Mouse (Mus musculus): ENCODE measurements at regions not wholly inside any gene's neighbourhood (a gene's known extent, or its start where the extent isn't known, plus 50 kb on each side); places are given as distances from the start of the nearest gene placed in this dataset.

DNA sequence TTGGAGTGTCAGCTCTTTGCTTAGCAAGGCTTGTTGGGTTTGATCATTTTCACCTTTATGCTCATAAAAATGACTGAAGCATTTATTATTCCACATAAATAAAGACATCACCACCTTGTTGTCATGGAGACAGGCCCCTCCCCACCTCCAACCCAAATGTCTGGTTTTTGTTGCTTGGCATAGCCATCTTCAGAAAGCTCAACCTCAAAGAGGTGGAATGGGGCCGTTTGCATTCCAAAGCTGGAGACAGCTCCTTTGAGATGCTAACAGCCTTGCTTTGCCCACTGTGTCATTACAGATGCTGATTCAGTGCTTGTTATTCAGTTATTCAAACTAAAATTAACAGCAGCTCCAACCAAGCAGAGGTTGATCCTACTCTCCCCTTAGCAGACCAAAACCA lies 51.9 kb upstream of the Lgalsl start:
- no peak for DNase-seq (ENCODE audit: extremely low spot score)

DNA sequence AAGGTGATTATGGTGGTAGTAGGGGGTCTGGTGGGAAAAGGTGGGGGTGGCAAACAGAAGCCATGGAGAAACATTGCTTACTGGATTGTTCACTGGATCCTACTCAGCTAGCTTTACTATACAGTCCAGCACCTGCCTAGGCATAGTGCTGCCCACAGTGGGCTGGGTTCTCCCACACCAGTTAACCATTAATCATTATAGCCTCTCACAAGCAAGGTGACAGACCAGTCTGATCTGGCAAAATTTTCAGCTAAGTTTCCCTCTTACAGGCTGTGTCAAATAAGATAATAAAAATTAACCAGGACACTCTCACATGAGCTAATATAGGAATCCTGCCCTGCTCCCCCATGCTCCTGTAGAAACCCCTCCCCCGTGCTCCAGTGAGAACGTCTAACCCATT lies 53.1 kb upstream of the Lgalsl start:
- DNase-seq (ENCODE audit: extremely low spot score): no peak

GRCm38 (mm10) chr11:20887044-20887443 lies 56.2 kb upstream of the Lgalsl start:
- DNase-seq (ENCODE audit: extremely low spot score): no peak

GRCm38 (mm10) chr11:20890479-20890878 lies 59.6 kb upstream of the Lgalsl start:
- DNase-seq (ENCODE audit: extremely low spot score): no peak

DNA sequence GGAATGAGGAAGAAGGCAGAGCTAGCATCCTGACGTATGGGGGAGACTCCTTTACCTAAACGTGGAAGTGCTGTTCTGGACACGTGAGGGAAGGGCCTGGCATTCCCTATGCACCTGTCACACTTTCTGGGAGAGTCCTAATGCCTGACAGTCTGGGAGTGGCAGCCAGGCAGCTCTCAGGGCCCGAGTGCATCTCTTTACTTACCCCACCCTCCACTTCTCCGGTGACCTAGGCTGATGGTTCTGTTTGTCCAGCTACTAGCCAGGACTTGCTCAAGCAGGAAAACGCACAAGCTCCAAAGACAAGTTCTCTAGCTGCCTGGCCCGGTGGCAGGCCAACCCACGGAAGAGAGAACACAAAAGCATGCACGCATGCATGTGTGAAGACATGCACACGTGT lies 60.9 kb upstream of the Lgalsl start:
- DNase-seq (ENCODE audit: extremely low spot score): no peak

GRCm38 (mm10) chr11:20896277-20897123 lies 65.6 kb upstream of the Lgalsl start:
- no peak for DNase-seq (ENCODE audit: extremely low spot score)

- DNase-seq (ENCODE audit: extremely low spot score): no peak
These were observed 66.6 kb upstream of the Lgalsl start for GRCm38 (mm10) chr11:20897468-20897867.

DNA sequence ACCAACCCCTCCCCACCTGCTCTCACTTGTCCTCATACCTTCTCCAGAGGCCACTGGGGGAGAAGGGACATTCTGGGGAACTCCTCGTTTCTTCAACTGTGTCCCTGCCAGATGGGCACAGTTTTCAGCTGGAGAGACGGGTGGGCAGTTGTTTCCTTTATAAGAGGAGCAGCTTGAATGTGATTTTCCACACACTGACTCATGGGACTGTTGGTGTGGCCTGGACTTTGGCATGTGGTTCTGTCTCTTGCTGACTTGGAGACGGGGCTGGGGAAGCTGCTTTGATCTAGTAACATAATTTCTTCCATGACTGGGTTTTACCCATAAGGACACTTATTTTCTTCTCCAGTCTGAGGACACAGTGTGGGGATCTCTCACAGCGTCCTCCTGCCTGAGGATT lies 67.7 kb upstream of the Lgalsl start:
- no peak for DNase-seq (ENCODE audit: extremely low spot score)

DNA sequence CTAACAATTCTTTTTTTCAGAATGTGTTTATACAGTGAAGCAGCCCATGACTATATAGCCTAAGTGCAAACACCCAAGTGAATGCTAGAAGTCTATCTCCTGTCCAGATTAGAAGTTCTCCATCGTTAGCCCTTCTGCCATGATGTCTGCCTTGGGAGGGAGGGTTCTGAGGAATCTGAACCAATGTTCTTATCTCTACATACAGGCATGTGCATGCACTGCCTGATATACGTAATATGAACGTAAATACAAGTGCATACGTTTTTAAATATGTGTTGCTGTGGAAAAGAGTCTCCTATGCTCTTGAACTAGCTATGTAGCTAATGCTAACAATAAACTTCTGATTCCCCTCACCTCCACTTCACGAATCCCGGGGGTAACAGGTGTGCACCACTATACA lies 68.9 kb upstream of the Lgalsl start:
- no peak for DNase-seq (ENCODE audit: extremely low spot score)

DNA sequence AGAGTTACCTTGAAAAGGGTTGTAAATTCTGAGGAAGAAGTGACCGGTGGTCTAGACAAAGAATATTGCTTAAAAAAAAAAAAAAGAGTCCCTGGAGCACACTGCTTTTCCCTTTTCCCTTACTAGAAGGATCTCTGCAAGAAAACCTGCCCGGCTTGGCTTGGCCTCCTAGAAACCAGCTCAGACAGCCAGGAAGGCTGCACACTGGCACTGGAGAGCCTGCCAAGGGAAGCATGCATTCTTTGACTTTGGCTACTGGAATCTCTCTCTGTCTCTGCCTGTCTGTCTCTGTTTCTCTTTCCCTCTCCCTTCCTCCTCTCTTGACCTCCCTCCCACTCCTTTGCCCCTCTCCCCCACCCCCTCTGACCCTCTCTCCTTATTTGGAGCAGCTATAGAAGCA lies 71.1 kb upstream of the Lgalsl start:
- no peak for DNase-seq (ENCODE audit: extremely low spot score)

DNA sequence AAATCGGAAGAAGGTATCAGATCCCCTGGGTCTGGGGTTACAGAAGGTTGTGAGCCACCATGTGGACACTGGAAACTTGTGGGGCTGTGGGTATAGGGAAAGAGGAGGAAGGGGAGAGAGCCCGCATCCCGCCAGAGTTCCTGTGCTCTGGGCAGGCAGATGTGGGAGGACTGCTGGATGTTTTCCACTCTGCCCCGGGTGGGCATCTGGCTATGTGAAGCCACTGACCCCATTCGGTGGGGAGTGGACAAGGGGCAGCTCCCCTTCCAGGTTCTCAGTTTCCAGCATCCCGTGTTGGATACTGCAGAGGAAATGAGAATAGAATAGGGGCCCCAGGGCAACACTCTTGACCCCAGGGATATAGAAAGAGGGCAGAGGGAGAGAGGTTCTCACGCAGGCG lies 72.1 kb upstream of the Lgalsl start:
- no peak for DNase-seq (ENCODE audit: extremely low spot score)

- no peak for DNase-seq (ENCODE audit: extremely low spot score)
These were observed 77.1 kb upstream of the Lgalsl start for GRCm38 (mm10) chr11:20907996-20908395.

GRCm38 (mm10) chr11:20908471-20908870 lies 77.6 kb upstream of the Lgalsl start:
- no peak for DNase-seq (ENCODE audit: extremely low spot score)

- DNase-seq (ENCODE audit: extremely low spot score): no peak
These were observed 82.2 kb upstream of the Lgalsl start for GRCm38 (mm10) chr11:20913042-20913441.

- DNase-seq (ENCODE audit: extremely low spot score): peak; percentile 85
These were observed 82.9 kb upstream of the Lgalsl start for GRCm38 (mm10) chr11:20913598-20914296.

DNA sequence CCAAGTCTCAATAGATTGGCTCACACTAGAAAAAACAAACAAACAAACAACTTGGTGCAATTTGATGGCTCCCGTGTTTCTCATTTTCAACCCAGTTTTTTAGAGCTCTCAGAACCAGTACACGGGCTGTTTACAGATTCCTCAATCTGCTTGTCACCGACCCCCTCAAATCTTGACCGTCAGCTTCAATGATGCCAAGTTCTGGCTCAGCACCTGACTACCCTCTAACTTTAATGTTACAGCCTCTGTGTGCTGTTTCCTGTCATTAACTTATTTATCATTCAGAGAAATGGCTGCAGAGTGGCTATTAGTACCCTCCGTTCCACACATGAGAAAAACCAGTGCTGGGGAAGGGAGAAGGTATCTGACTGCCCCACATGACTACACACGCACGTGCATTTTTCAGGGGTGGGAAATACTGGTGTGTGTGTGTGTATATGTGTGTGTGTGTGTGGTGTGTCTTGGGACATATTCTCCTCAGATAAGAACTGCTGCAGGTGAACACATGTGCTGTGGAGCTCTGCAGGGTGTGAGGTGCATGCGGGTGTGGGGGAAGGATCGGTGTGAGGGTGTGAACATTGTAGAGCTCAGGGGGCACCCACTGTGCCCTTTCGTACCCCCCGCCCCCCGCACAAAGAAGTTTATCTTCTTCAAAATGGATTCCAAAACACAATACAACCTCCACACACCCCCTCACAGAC lies 83.6 kb upstream of the Lgalsl start:
- no peak for DNase-seq (ENCODE audit: extremely low spot score)

GRCm38 (mm10) chr11:20915182-20915602 lies 84.3 kb upstream of the Lgalsl start:
- peak; percentile 61 for DNase-seq (ENCODE audit: extremely low spot score)

GRCm38 (mm10) chr11:20915687-20916432 lies 85.0 kb upstream of the Lgalsl start:
- peak; percentile 47 for DNase-seq (ENCODE audit: extremely low spot score)

DNA sequence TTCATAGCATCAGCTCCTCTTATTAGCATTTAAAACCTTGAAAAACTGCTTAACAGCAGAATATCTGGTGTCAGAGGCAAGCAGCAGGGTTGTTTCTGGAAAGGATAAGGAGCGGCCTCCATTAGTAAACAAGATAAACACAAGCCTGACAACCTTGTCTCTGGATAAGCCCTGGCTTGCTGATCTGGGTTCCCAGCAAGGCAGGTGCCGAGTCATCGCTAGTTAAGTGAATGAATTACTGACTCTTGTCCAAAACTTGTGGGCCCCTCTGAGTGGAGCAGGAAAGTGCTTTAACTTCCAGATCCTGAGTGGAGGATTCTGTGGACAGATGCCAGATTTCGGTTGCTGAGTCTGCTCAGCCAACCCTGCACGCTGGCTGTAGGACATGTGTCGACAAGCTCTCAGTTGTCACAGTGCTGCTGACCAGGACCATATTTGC lies 85.6 kb upstream of the Lgalsl start:
- DNase-seq (ENCODE audit: extremely low spot score): no peak

- DNase-seq (ENCODE audit: extremely low spot score): no peak
These were observed 86.1 kb upstream of the Lgalsl start for GRCm38 (mm10) chr11:20916961-20917360.

- DNase-seq (ENCODE audit: extremely low spot score): no peak
These were observed 86.6 kb upstream of the Lgalsl start for GRCm38 (mm10) chr11:20917483-20917882.

GRCm38 (mm10) chr11:20923115-20923514 lies 92.3 kb upstream of the Lgalsl start:
- DNase-seq (ENCODE audit: extremely low spot score): no peak

Data from embryo, embryonic 9.5 days (tissue).